Mouse (Mus musculus) macrophage (primary cell): ENCODE data around the gene Tfam. TPM values are rescaled to one million over a fixed set of nuclear protein-coding genes. Genes with fewer than 3 reads are reported as not detected.

ENCODE experiments used
- polyA plus RNA-seq: library from polyadenylated mRNA; stranded (reverse); fragments of 250-400 nt; gene quantifications from 3 replicates; pipeline ENCODE4 v1.2.4, GENCODE M21; 2018; ENCODE audit warnings: inconsistent platforms

Tfam gene
- polyA plus RNA-seq, 1 experiment from 2014 or later: 46.9 TPM

Other genes starting within 250 kb of the Tfam start
- not detected in 3 replicates for gene Bicc1, start 78.6 kb downstream of the Tfam start, polyA plus RNA-seq
- 32.3 to 62.9 TPM (median 34.0 TPM) in 3 replicates for gene Ube2d1, start 47.0 kb upstream of the Tfam start, polyA plus RNA-seq
- gene Cisd1, start 106.7 kb upstream of the Tfam start, polyA plus RNA-seq: 12.0 to 43.0 TPM (median 19.5 TPM) in 3 replicates
- gene Ipmk, start 109.5 kb upstream of the Tfam start, polyA plus RNA-seq: 15.1 to 17.3 TPM (median 16.2 TPM) in 3 replicates